Comparison of ENCODE assay signal across 10 mouse cellular contexts in the genomic region with DNA sequence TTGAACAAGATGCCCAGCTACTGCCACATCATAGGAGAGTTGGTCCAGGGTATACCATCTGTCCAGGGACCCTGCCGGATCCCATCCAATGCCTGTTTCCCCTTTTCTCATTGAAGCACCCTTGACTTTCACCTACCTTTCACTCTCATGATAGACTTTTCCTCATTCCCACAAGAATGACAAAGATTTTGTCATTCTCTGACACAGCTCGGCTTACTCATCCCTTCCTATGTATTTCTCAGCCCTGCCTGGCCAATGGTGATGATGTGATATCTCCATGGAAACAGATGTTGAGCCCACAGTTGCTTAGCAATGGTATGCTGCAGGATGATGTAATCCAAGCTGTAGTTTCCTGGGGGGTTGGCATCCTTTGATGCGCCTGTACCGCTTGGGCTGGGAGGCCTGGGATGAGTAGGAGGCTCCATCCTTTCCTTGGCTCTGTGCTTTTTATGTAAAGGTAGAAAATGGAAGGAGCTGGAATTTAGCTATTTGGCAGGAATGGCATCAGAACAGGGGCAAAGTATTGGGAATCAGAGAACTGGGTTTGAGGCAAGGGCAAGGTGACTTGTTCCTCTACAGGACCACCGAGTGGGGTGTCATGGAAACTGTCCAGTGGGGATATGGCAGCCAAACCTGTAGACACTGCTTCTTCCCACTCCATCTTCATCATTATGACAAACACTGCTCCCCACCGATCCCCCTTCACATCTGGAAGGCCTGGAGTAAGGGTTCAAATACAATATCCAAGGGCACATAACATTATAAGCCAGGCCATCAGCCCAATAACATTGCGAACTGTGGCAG.
A peak's percentile ranks its signal among the peaks of the same experiment; 100 is the strongest.
DNase-seq lines count a peak whose midpoint lies in the region; ATAC-seq and TF ChIP-seq lines count a peak whose summit lies in the region.
"Had no signal": no experiment of that assay in that cellular context is flagged by ENCODE, and none has a peak within 500 bp of the region (broad histone marks: within the 10 kb centered on the region; RNA-seq: fewer than 3 reads in every experiment).

No protein-coding gene starts in this region.

- 69% methylated on average over 7 of the region's 7 CpGs for WGBS in midbrain, embryonic 15.5 days
- WGBS in kidney, embryonic 14.5 days, result 92% methylated on average over 7 of the region's 7 CpGs

- H3K4me2 ChIP-seq in midbrain, embryonic 15.5 days, result no peak overlapping the region
- no peak overlapping the region for H3K4me2 ChIP-seq in kidney, embryonic 14.5 days (replicated peaks; ENCODE audit: low read depth, low read length)
- H3K4me2 ChIP-seq: stomach, embryonic 15.5 days had no signal

- no peaks in the 10 kb centered on the region for H3K9me3 ChIP-seq in midbrain, embryonic 15.5 days
- H3K9me3 ChIP-seq in kidney, embryonic 14.5 days (ENCODE audit: control insufficient read depth, low read length), result no peaks in the 10 kb centered on the region
- H3K9me3 ChIP-seq: stomach, embryonic 15.5 days had no signal

- DNase-seq in CD4-positive helper T cell, adult 2 months (ENCODE audit: low read depth, low spot score), result peak; percentile 36
- DNase-seq in brain, embryonic 18.5 days (ENCODE audit: low read depth, low spot score), result peak; percentile 60
- DNase-seq in layer of hippocampus, adult 2 months (ENCODE audit: low spot score in 2 of 2), result peak; percentile 66 to 91
- no peak for DNase-seq in kidney, postnatal 10 days
- DNase-seq in thymus, postnatal 10 days (ENCODE audit: low spot score in 2 of 2), result no peak
- DNase-seq in cerebellum, adult 18-20 months, result no peak
- DNase-seq: heart, adult 18-20 months had no signal

- ATAC-seq in midbrain, embryonic 15.5 days (replicated peaks), result peak; percentile 95
- no peak for ATAC-seq in kidney, embryonic 14.5 days (ENCODE audit: low FRiP score, low TSS enrichment)

- no peaks in the 10 kb centered on the region for H3K36me3 ChIP-seq in midbrain, embryonic 15.5 days (replicated peaks)
- no peaks in the 10 kb centered on the region for H3K36me3 ChIP-seq in kidney, embryonic 14.5 days (ENCODE audit: control insufficient read depth, insufficient read depth, low read length)
- H3K36me3 ChIP-seq: stomach, embryonic 15.5 days had no signal

- H3K4me3 ChIP-seq in layer of hippocampus, adult 2 months, result peak overlapping the region; percentile 33; the same call in 1 of the 2 replicates
- no peak overlapping the region for H3K4me3 ChIP-seq in midbrain, embryonic 15.5 days
- no peak overlapping the region for H3K4me3 ChIP-seq in kidney, embryonic 14.5 days (ENCODE audit: low read length)
- H3K4me3 ChIP-seq: stomach, embryonic 15.5 days had no signal

- H3K9ac ChIP-seq in midbrain, embryonic 15.5 days, result no peak overlapping the region
- no peak overlapping the region for H3K9ac ChIP-seq in kidney, embryonic 14.5 days (ENCODE audit: low read depth, low read length)
- H3K9ac ChIP-seq: stomach, embryonic 15.5 days had no signal

- H3K27ac ChIP-seq in layer of hippocampus, adult 2 months, result peak overlapping the region; percentile 95
- H3K27ac ChIP-seq in midbrain, embryonic 15.5 days, result peak overlapping the region; percentile 70
- no peak overlapping the region for H3K27ac ChIP-seq in kidney, embryonic 14.5 days (ENCODE audit: low read depth, low read length)
- H3K27ac ChIP-seq: stomach, embryonic 15.5 days had no signal

- H3K27me3 ChIP-seq in midbrain, embryonic 15.5 days (replicated peaks), result no peaks in the 10 kb centered on the region
- no peaks in the 10 kb centered on the region for H3K27me3 ChIP-seq in kidney, embryonic 14.5 days (ENCODE audit: control insufficient read depth, insufficient read depth, low read length)
- H3K27me3 ChIP-seq: stomach, embryonic 15.5 days had no signal

- no peak for TF ChIP-seq CTCF in layer of hippocampus, adult 2 months (conservative IDR thresholded peaks at IDR 0.05)

- peaks cover 16% of the 10 kb centered on the region for H3K4me1 ChIP-seq in midbrain, embryonic 15.5 days
- H3K4me1 ChIP-seq in kidney, embryonic 14.5 days (ENCODE audit: control insufficient read depth, insufficient read depth, low read length), result peaks cover 3% of the 10 kb centered on the region; the same call in 1 of the 2 replicates
- H3K4me1 ChIP-seq: stomach, embryonic 15.5 days had no signal

Comparison
In these comparisons a context has a peak if more than half of its experiments do, and no peak if none do; other contexts are left out.
1. DNase-seq: peak in CD4-positive helper T cell, adult 2 months (single experiment), brain, embryonic 18.5 days (single experiment) and layer of hippocampus, adult 2 months (2 of 2); none in kidney, postnatal 10 days (single experiment), thymus, postnatal 10 days (0 of 2) and cerebellum, adult 18-20 months (0 of 2).